Mouse (Mus musculus) neural tube, embryonic 12.5 days (tissue): ENCODE results near the gene Ric8b. TPM values are rescaled to one million over a fixed set of nuclear protein-coding genes. Genes with fewer than 3 reads are reported as not detected.

Experiments used
- ATAC-seq: fragments of 200-750 bp; cut with Nextera tagmentation; 2 replicates; pipeline ENCODE4 v1.8.0; 2017; ENCODE audit warnings: low read depth, mild to moderate bottlenecking, moderate TSS enrichment, moderate library complexity; ENCODE audit not compliant: low FRiP score
- H3K27ac ChIP-seq: fragments of 300-500 bp; sonication (generic); 2 replicates; pipeline ENCODE4 v1.5.1; 2016
- H3K27me3 ChIP-seq: fragments of 300-500 bp; sonication (generic); replicated peaks from 2 replicates; pipeline ENCODE4 v1.6.1; 2016; ENCODE audit warnings: mild to moderate bottlenecking
- H3K36me3 ChIP-seq: fragments of 300-500 bp; sonication (generic); 2 replicates; pipeline ENCODE4 v1.6.1; 2016; ENCODE audit warnings: mild to moderate bottlenecking
- H3K4me1 ChIP-seq: fragments of 300-500 bp; sonication (generic); 2 replicates; pipeline ENCODE4 v1.6.1; 2016
- H3K4me2 ChIP-seq: fragments of 300-500 bp; sonication (generic); replicated peaks from 2 replicates; pipeline ENCODE4 v1.6.1; 2016; ENCODE audit warnings: mild to moderate bottlenecking
- H3K4me3 ChIP-seq: fragments of 300-500 bp; sonication (generic); 2 replicates; pipeline ENCODE4 v1.5.1; 2016
- H3K9ac ChIP-seq: fragments of 300-500 bp; sonication (generic); 2 replicates; pipeline ENCODE4 v1.6.1; 2016; ENCODE audit warnings: mild to moderate bottlenecking
- H3K9me3 ChIP-seq: fragments of 300-500 bp; sonication (generic); 2 replicates; pipeline ENCODE4 v1.6.1; 2016; ENCODE audit warnings: mild to moderate bottlenecking
- WGBS: fragments of 180-500 bp; shearing (Covaris S2); methylation state at CpG from one replicate; pipeline ENCODE4 v1.1.7; 2016; 5-methylcytosine and 5-hydroxymethylcytosine counted together
- polyA plus RNA-seq: library from polyadenylated mRNA; unstranded; fragments of >200 nt; fragmentation: Nextera tagmentation; extraction: Ambion mirVana; gene quantifications from 2 replicates; pipeline ENCODE4 v1.2.1, GENCODE M21; 2016

The Ric8b gene
- polyA plus RNA-seq, 1 experiment from 2014 or later, result 44.1 TPM

DNA sequence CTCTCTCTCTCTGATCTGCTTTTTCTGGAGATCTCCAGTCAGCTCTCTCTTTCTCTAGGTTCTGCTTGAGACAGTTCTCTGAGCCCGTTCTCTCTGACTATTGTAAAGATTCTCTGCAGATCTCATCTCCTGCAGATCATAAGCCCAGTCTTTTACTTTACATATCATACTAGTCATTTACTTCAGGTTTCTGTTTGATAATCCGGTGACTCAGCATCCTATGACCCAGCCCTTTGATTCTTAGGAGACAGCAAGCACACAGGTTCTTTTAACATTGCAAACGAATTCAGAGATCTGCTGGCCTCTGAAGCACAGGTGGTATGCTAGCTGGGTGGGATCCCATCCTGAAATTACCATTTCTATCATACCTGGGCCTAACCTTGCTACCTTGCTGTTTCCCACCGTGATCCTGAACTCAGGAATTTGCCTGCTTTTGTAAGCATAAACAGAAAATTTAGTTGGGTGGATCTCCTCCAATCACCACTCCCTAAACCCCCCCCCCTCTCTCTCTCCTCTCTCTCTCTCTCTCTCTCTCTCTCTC is 133.3 kb downstream of the Ric8b start:
- H3K9ac ChIP-seq, result no peak overlapping the region
- no peak for ATAC-seq
- no peaks in the 10 kb centered on the region for H3K36me3 ChIP-seq
- H3K27me3 ChIP-seq, result no peaks in the 10 kb centered on the region
- no peak overlapping the region for H3K4me2 ChIP-seq
- WGBS, result 61% methylated on average over 4 of the region's 4 CpGs
- H3K27ac ChIP-seq, result no peak overlapping the region
- H3K4me3 ChIP-seq, result no peak overlapping the region
- H3K4me1 ChIP-seq, result no peaks in the 10 kb centered on the region
- no peaks in the 10 kb centered on the region for H3K9me3 ChIP-seq

DNA sequence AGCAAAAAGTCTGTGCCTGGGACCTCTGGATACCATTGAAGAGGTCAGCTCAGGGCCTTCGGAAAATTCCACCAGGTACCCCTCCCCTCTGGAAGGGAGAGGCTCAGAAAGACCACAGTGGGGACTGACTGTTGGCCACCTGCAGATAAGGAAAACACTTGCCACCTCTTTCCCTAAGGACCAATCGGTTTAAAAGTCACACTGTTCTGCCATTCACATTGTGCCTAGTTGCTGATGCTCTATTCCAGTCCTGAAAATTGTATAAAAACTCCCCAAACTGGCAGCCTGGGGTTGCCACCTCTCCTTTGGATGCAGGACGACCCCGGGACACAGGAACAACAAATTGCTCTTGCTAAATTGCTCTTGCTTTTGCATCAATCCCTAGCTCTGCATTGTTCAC is 135.0 kb downstream of the Ric8b start:
- Histone ChIP-seq H3K4me1 (no peaks in the 10 kb centered on the region), H3K36me3 (no peaks in the 10 kb centered on the region), H3K4me2 (no peak overlapping the region), H3K9ac (no peak overlapping the region), H3K9me3 (no peaks in the 10 kb centered on the region), H3K27ac (no peak overlapping the region), H3K4me3 (no peak overlapping the region), H3K27me3 (no peaks in the 10 kb centered on the region)
- 7% methylated on average over 4 of the region's 4 CpGs for WGBS
- ATAC-seq, result no peak

DNA sequence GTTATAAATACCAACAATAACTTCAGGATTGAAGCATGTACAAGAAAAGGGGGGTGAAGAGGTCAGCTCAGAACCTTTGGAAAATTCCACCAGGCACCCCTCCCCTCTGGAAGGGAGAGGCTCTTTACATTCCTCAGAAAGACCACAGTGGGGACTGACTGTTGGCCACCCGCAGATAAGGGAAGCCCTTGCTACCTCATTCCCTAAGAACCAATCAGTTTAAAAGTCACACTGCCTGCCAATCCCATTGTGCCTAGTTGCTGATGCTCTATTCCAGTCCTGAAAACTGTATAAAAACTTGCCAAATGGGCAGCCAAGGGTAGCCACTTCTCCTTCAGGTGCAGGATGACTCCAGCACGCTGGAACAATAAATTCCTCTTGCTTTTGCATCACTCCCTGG is 137.5 kb downstream of the Ric8b start:
- H3K9me3 ChIP-seq, result no peaks in the 10 kb centered on the region
- no peak overlapping the region for H3K27ac ChIP-seq
- no peaks in the 10 kb centered on the region for H3K27me3 ChIP-seq
- H3K36me3 ChIP-seq, result no peaks in the 10 kb centered on the region
- H3K4me2 ChIP-seq, result no peak overlapping the region
- no peak for ATAC-seq
- 91% methylated on average over 2 of the region's 2 CpGs for WGBS
- no peak overlapping the region for H3K4me3 ChIP-seq
- no peak overlapping the region for H3K9ac ChIP-seq
- no peaks in the 10 kb centered on the region for H3K4me1 ChIP-seq

Other genes with a start within 250 kb of the Ric8b start
- 40.6 and 46.0 TPM in 2 replicates for gene Rfx4, start 161.6 kb upstream of the Ric8b start, polyA plus RNA-seq
- gene Fhl4, start 184.9 kb downstream of the Ric8b start, polyA plus RNA-seq, result 1.3 and 1.8 TPM in 2 replicates
- 62.0 and 62.8 TPM in 2 replicates for gene Tmem263, start 185.0 kb downstream of the Ric8b start, polyA plus RNA-seq
- 32.2 and 35.3 TPM in 2 replicates for gene Mterf2, start 210.4 kb downstream of the Ric8b start, polyA plus RNA-seq